Mouse (Mus musculus) G1E (cell line): Measurements from ENCODE around the gene Hoxd11. TPM values are rescaled to one million over a fixed set of nuclear protein-coding genes. Genes with fewer than 3 reads are reported as not detected.

Experiments used
- ATAC-seq: 2 replicates; pipeline ENCODE4 v1.8.0; 2016; ENCODE audit warnings: mild to moderate bottlenecking; ENCODE audit not compliant: insufficient number of reproducible peaks, poor library complexity, low FRiP score, severe bottlenecking; ENCODE audit errors: extremely low read depth
- DNase-seq: peaks from one replicate; pipeline ENCODE4 v3.0.0; 2012; ENCODE audit warnings: low spot score
- H3K27me3 ChIP-seq: 2 replicates; pipeline ENCODE4 v1.6.1; 2012; ENCODE audit warnings: mild to moderate bottlenecking, low read length, inconsistent platforms; ENCODE audit not compliant: insufficient read depth
- H3K36me3 ChIP-seq: replicated peaks from 2 replicates; pipeline ENCODE3; 2012; ENCODE audit warnings: mild to moderate bottlenecking, inconsistent platforms
- H3K4me1 ChIP-seq: 2 replicates; pipeline ENCODE4 v1.6.1; 2012; ENCODE audit warnings: low read depth, low read length, inconsistent platforms, mixed read lengths; ENCODE audit not compliant: insufficient read depth
- H3K4me3 ChIP-seq: 2 replicates; pipeline ENCODE4 v1.5.1; 2012; ENCODE audit warnings: low read depth, mild to moderate bottlenecking, inconsistent platforms, low read length, moderate library complexity, mixed read lengths
- H3K9me3 ChIP-seq: replicated peaks from 2 replicates; pipeline ENCODE4 v1.6.1; 2012; ENCODE audit warnings: inconsistent platforms
- CTCF ChIP-seq: IDR thresholded peaks from 2 replicates; pipeline ENCODE4 v1.5.1; 2012; ENCODE audit warnings: low read depth, low read length, inconsistent platforms, mixed read lengths
- GATA1 ChIP-seq: IDR thresholded peaks from 2 replicates; pipeline ENCODE4 v1.6.1; 2012; ENCODE audit warnings: borderline replicate concordance, low read length, inconsistent platforms, mixed read lengths
- GATA2 ChIP-seq: IDR thresholded peaks from 2 replicates; pipeline ENCODE4 v1.6.1; 2012; ENCODE audit warnings: low read depth, low read length, inconsistent platforms, borderline replicate concordance
- POLR2AphosphoS5 ChIP-seq: IDR thresholded peaks from 2 replicates; pipeline ENCODE4 v1.6.1; 2012; ENCODE audit warnings: low read depth, low read length, inconsistent platforms; ENCODE audit not compliant: insufficient replicate concordance
- TAL1 ChIP-seq: conservative IDR thresholded peaks from 2 replicates; pipeline ENCODE4 v1.6.1; 2012; ENCODE audit warnings: low read depth, low read length, inconsistent platforms, mixed read lengths
- polyA plus RNA-seq: library from polyadenylated mRNA; stranded (reverse); fragments of >175 nt; gene quantifications from 2 replicates; pipeline ENCODE4 v1.2.3, GENCODE M21; 2012
- total RNA-seq, 2 experiments: library from RNA; stranded (forward) in 1 of 2; stranded (reverse) in 1 of 2; fragments of 200-1000 nt in 1 of 2; fragments of >200 nt in 1 of 2; fragmentation: Nextera tagmentation in 1 of 2; gene quantifications; 2 replicates each; pipeline ENCODE4 v1.2.3; 2014 to 2017

Hoxd11 gene
- total and polyA plus RNA-seq, 3 experiments: 0.05 TPM; not detected in 2

- H3K4me3 ChIP-seq: no peak overlapping the region
These were observed 7.1 kb downstream of the Hoxd11 start for GRCm38 (mm10) chr2:74686301-74686987.

GRCm38 (mm10) chr2:74686988-74687697 lies 7.8 kb downstream of the Hoxd11 start:
- Histone ChIP-seq H3K4me1 (no peaks in the 10 kb centered on the region), H3K36me3 (no peaks in the 10 kb centered on the region), H3K4me3 (no peak overlapping the region), H3K9me3 (peaks cover 12% of the 10 kb centered on the region), H3K27me3 (peaks cover 46% of the 10 kb centered on the region)
- DNase-seq (no peak), ATAC-seq (no peak)
- TF ChIP-seq GATA1 (no peak), POLR2AphosphoS5 (no peak), TAL1 (no peak), GATA2 (no peak), CTCF (no peak)

More at GRCm38 (mm10) chr2:74686301-74686987, 7.1 kb downstream of the Hoxd11 start:
- TF ChIP-seq GATA2 (no peak), GATA1 (no peak), POLR2AphosphoS5 (no peak), TAL1 (no peak), CTCF (no peak)
- no peaks in the 10 kb centered on the region for H3K4me1 ChIP-seq
- peaks cover 19% of the 10 kb centered on the region for H3K9me3 ChIP-seq
- peaks cover 39% of the 10 kb centered on the region for H3K27me3 ChIP-seq
- ATAC-seq (no peak), DNase-seq (no peak)
- no peaks in the 10 kb centered on the region for H3K36me3 ChIP-seq

- Histone ChIP-seq H3K27me3 (peaks cover 54% of the 10 kb centered on the region), H3K4me3 (no peak overlapping the region), H3K9me3 (peaks cover 4% of the 10 kb centered on the region), H3K4me1 (no peaks in the 10 kb centered on the region), H3K36me3 (no peaks in the 10 kb centered on the region)
- no peak for ATAC-seq
- DNase-seq: no peak
- TF ChIP-seq CTCF: no peak
- no peak for TF ChIP-seq TAL1
- TF ChIP-seq GATA1: no peak
- TF ChIP-seq POLR2AphosphoS5: no peak
- no peak for TF ChIP-seq GATA2
These were observed 8.6 kb downstream of the Hoxd11 start for GRCm38 (mm10) chr2:74687698-74688555.

DNA sequence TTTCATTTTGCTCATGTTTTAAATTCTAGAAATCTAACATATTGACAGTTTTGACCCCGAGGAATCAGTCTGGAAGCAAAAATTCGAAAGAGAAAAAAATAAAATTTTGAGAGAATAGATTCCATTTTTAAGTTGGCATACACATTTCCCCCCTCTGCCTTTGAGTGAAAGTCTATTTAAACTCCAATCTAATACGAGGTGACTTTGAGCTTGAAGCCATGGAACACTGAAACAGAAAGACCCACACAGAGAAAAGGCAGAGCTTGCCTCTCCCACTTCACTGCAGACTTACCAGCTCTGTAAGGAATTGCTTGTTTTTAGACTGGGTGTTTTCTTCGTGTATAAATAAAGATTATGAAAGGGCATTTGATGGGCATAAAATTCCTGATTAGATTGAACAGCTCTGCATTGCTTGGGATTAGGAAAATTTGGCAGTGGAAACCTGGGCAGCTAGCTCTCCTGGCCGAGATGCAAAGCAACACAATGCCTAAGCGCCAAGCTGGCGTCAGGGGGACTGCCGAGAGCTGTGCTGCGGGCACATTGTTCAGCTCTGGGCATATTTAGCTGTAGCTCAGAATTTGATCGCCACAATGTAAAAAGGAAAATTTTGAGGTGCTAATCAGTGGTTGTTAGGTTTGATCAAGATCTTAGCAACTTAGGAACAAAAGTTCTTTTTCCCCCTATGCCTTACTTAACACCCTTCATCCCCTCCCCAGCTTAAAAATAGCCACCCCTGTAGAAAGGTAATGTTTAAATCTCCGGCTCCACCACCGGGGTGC lies 9.6 kb downstream of the Hoxd11 start:
- ATAC-seq: no peak
- H3K9me3 ChIP-seq: no peaks in the 10 kb centered on the region
- peaks cover 57% of the 10 kb centered on the region for H3K27me3 ChIP-seq
- no peak overlapping the region for H3K4me3 ChIP-seq
- H3K36me3 ChIP-seq: no peaks in the 10 kb centered on the region
- H3K4me1 ChIP-seq: no peaks in the 10 kb centered on the region
- DNase-seq: no peak
- no peak for TF ChIP-seq POLR2AphosphoS5
- TF ChIP-seq TAL1: no peak
- no peak for TF ChIP-seq GATA2
- TF ChIP-seq GATA1: no peak
- no peak for TF ChIP-seq CTCF

- Histone ChIP-seq H3K27me3 (peaks cover 54% of the 10 kb centered on the region), H3K4me1 (no peaks in the 10 kb centered on the region), H3K4me3 (no peak overlapping the region), H3K9me3 (no peaks in the 10 kb centered on the region), H3K36me3 (no peaks in the 10 kb centered on the region)
- no peak for TF ChIP-seq GATA2
- TF ChIP-seq GATA1: no peak
- no peak for TF ChIP-seq POLR2AphosphoS5
- no peak for TF ChIP-seq CTCF
- TF ChIP-seq TAL1: no peak
- no peak for ATAC-seq
- no peak for DNase-seq
These were observed 10.4 kb downstream of the Hoxd11 start for GRCm38 (mm10) chr2:74689574-74690337.
